Mouse (Mus musculus): ENCODE results near the gene Zfp28. TPM values are rescaled to one million over a fixed set of nuclear protein-coding genes. Genes with fewer than 3 reads are reported as not detected.
A peak's percentile ranks its signal among the peaks of the same experiment; 100 is the strongest.
"Not testable (repeated sequence)": the region's sequence is repeated elsewhere in the genome, so short reads cannot be mapped to it uniquely, and the experiment has no call there.

Zfp28 gene
- total RNA-seq (2021): 1 to 10 TPM; 5.0 to 8.9 TPM
- long read RNA-seq, experiment 1, full-length matches to known transcripts: 1 of 9 reads
- long read RNA-seq, experiment 1, partial matches to known transcripts: 0 of 9 reads
- long read RNA-seq, experiment 1, other reads (novel, unspliced or antisense): 8 of 9 reads
- long read RNA-seq, experiment 2, full-length matches to known transcripts: 4 of 7 reads
- long read RNA-seq, experiment 2, partial matches to known transcripts: 0 of 7 reads
- long read RNA-seq, experiment 2, other reads (novel, unspliced or antisense): 3 of 7 reads

DNA sequence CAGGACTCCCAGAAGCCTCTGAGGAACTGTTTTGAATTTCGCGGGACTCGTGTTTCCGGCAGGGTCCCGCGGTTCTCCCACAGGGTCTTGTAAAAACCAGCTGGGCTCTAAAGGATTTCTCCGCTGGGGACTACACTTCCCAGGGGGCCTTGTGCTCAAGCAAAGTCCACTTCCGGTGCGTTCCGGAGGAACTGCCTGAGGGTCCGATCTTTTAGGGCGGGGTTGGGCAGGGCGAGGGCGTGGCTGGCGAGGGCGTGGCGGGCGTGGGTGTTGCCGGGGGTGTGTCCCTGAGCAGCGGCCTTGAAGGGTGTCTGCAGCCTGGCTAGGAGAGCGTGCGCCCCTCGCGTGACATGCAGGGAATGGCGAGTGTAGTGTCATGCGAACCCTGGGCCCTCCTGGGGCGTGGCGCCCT lies at the start of gene Zfp28:
TSS of gene Zfp28 (plus strand) at position 252 of the 412 bp plus-strand sequence.
- intact Hi-C loops (cut with DNase I): no loop called here
- DNase-seq (ENCODE audit: low spot score in 2 of 2): peak; percentile 91 to 92

DNA sequence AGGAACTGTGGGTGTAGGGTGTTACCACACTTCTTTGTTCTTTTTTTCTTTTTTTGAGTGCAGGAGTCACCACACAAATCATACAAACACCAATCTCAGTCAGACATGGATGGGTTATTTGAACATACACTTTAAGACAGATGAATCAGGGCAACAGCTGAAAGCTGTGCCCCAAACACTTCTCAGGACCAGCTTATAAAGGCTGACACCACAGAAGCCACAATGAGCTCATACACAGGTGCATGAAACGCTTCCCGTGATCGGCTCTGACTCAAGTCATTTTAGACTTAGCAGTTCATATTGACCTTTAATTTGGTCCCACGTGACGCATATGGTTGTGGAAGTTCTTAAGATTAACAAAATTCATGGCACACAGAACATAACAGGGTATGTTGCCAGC lies 43.2 kb upstream of the Zfp28 start:
- DNase-seq (ENCODE audit: low spot score in 2 of 2): no peak
- intact Hi-C loops (cut with DNase I): no loop called here

DNA sequence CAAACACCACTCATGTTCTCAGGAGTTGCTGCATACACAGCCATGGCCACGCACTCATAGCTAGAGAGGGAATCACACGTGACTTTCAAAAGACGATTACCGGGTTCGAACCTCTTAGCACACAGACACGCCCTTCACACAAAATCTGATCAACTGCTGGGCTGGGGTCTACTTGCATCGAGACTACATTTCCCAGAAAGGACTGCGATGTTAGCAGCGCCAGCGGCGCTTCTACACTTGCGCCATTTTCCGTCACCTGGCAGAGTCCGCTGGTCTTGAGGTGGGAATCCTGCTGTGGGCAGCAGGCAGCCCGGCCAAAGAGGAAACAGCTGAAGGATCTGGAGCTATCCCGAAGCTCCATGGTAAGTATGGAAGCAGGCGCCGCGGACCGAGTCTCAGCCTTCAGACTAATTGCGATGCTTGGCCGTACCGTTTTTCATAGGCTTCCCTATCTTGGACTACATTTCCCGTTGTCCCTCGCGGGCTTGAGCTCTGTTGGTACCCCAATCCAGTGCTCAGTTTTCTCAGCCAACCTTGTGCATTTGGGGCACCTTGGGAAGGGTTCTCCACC lies 39.5 kb upstream of the Zfp28 start, which contains the start of gene Gm3854:
TSS of gene Gm3854 (plus strand) at position 259 of the 571 bp plus-strand sequence.
- peak; percentile 79 to 81 for DNase-seq (ENCODE audit: low spot score in 2 of 2)
- intact Hi-C loops (cut with DNase I): no loop called here

DNA sequence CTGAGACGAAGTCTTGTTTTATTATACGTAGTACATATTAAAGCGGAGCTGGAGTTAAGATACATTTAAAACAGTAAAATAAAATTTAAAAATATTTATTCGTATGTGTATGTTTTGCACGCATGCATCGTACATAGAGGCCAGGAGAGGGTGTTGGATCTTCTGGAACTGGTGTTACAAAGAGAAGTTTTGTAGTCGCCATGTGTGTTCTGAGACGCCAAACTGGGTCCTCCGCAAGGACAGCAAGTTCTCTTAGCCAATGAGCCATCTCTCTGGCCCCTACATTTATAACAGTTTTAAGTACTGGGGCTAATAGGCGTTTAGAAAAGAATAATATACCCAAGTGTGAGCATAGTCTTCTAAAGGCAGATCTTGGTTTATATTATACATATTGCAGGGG lies 39.0 kb upstream of the Zfp28 start:
- intact Hi-C loops (cut with DNase I): no loop called here
- no peak for DNase-seq (ENCODE audit: low spot score in 2 of 2)

DNA sequence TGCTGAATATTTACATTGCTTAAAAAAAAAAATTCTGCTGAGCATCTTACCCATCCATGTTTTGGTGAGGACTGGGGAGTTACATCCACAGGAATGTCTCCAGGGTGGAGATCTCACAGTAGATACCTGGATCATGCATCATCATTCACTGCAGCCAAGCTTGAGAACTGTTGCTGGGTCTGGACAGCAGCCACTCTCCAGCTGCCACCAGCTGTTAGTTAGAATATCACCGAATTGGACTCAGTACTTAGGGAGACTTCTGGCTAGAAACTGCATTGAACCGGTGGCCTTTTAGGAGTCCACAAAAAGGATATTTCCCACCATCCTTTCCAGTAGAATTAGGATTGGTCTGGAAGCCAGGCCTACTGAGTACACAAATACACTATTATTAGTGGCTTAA lies 25.0 kb upstream of the Zfp28 start:
- intact Hi-C loops (cut with DNase I): loop anchor here (10.0 kb wide), 2 partner anchors 347 to 577 kb away; no protein-coding TSS in a partner anchor

DNA sequence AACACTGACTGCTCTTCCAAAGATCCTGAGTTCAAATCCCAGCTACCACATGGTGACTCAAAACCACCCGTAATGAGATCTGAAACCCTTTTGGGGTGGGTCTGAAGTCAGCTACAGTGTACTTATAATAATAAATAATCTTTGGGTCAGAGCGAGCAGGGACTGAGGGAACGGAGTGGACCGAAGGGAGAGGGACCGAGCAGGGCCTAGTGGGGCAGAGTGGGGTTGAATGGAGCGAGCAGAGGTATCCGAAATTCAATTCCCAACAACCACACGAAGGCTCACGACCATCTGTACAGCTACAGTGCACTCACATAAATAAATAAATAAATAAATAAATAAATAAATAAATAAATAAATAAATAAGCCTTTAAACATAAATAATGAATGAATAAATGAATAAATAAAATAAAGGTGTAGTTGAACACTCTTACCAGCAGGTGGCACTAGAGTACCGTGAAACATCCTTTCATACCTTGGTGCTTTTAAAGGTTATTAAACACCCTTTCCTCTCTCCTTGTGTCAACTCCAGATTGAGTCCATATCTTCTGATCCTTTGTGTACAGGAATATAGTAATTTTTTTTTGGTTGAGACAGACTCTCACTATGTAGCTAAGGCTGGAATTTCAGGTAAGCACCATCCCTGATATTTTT lies 24.0 kb upstream of the Zfp28 start:
- intact Hi-C loops (cut with DNase I): loop anchor here (10.0 kb wide), 2 partner anchors 346 to 576 kb away; no protein-coding TSS in a partner anchor
- DNase-seq (ENCODE audit: low spot score in 2 of 2): peak; percentile 35 to 55

More for the DNA sequence above, 25.0 kb upstream of the Zfp28 start:
- no peak for DNase-seq (ENCODE audit: low spot score in 2 of 2)

DNA sequence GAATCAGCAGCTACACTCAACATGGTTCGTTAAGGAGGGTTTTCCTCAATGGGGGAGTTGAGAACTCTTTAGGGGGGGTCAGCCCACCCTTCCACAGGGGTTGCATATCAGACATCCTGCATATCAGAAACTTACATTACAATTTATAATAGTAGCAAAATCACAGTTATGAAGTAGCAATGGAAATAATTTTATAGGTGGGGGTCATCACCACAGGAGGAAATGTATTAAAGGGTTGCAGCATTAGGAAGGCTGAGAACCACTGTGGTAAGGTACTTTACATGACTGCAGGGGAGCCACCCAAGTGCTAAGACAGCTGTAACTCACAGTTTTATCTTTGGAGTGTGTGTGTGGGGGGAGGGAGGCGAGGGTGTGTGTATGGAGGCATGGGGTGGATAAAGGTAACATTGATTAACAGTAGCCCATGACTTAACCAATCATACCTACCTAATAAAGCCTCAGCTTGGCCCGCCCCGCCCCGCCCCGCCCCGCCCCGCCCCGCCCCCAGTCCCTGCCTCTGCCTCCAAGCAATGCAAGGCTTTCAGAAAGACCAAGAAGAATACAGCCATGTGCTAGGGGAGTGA lies 22.5 kb upstream of the Zfp28 start:
- intact Hi-C loops (cut with DNase I): loop anchor here (5.0 kb wide), 2 partner anchors 57 to 72 kb away; no protein-coding TSS in a partner anchor
- no peak for DNase-seq (ENCODE audit: low spot score in 2 of 2)

DNA sequence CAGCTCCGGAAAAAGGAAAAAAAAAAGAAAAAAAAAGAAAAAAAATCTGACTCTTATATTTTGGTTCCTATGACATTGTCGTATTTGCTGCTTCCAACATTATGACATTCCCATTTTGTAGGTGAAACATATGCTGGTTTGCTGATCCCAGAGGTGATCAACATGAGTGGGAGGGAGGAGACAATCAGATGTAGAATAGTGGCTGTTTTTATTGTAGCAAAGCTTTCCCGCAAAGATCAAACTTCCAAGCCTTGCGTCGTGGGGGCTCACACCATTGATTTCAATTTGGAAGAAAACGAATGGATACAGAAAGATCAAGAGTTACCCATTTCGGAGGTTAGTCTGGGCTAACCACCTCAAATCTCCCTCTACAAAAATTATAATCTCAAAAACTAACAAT lies 21.3 kb upstream of the Zfp28 start:
- intact Hi-C loops (cut with DNase I): loop anchor here (5.0 kb wide), 2 partner anchors 56 to 71 kb away; no protein-coding TSS in a partner anchor
- DNase-seq (ENCODE audit: low spot score in 2 of 2): no peak

DNA sequence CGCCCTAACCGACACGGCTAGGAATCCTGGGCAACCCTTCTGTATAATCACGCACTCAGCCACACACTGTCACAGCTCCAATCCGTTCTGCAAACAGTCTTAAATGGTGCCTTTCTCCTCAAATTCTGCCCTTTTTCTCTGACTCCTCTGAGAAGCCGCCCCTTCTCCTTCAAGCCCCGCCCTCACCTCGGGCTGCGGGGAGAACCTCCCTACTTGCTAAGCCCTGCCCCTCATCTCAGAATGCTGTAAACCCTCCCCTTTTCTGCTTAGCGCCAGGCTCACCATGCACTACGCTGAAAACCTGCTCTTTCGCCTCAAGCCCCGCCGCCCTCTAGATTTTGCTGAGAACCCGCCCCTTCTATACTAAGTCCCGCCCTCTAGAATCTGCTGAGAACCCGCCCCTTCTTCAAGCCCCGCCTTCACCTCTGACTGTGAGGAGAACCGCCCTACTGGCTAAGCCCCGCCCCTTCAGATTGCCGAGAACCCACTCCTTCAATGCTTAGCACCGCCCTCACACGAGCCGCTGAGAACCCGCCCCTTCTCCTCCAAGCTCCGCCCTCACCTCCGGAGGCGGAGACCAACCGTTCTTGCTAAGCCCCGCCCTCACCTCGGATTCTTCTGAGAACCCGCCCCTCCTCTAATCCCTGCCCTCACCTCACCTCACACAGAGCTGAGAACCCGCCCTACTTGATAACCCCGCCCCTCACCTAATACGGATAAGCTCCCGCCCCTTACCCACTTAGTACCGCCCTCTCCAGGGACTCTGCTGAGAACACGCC lies 20.6 kb upstream of the Zfp28 start:
- DNase-seq (ENCODE audit: low spot score in 2 of 2): peak; percentile 98 to 99
- intact Hi-C loops (cut with DNase I): loop anchor here (5.0 kb wide), 2 partner anchors 55 to 70 kb away; no protein-coding TSS in a partner anchor

DNA sequence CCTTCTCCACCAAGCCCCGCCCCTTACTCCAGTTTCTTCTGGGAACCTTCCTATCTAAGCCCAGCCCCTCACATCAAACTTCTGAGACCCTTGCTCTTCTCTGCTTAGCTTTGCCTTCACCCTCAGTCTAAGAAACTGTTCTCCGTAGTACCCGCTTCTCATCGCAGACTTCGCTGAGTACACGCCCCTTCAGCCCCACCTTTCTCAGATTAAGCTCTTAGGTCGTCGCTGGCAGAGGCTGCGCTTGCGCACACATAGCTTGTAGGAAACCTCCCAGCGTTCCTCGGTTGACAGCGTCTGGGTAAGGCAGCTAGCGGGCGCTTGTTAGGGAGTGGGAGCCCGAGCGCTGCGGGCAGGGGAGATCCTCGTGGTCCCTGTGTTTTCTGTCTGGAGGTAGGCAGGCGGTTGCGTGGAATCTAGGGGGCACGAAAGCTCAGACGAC lies 20.0 kb upstream of the Zfp28 start, which contains the start of gene Zfp78:
TSS of gene Zfp78 (plus strand) at position 234 of the 442 bp plus-strand sequence.
- intact Hi-C loops (cut with DNase I): loop anchor here (5.0 kb wide), 2 partner anchors 54 to 69 kb away; no protein-coding TSS in a partner anchor

DNA sequence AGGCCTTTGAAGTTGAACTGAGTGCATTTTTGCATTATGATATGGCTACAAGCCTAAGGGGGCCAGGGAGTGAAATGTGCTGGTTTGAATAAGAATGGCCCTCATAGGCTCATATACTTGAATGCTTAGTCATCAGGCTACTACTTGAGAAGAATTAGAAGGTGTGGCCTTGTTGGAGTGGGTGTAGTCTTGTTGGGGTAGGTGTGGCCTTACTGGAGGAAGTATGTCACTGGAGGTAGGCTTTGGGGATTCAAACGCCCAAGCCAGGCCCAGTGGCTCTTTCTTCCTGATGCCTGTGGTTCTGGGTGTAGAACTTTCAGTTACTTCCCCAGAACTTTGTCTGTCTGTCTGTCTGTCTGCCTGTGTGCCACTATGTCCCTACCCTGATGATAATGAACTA lies 18.3 kb upstream of the Zfp28 start:
- no peak for DNase-seq (ENCODE audit: low spot score in 2 of 2)
- intact Hi-C loops (cut with DNase I): loop anchor here (5.0 kb wide), 2 partner anchors 53 to 68 kb away; no protein-coding TSS in a partner anchor

More for the DNA sequence above, 20.0 kb upstream of the Zfp28 start, which contains the start of gene Zfp78:
- DNase-seq (ENCODE audit: low spot score in 2 of 2): peak in 1 of 2 experiments; percentile 86

DNA sequence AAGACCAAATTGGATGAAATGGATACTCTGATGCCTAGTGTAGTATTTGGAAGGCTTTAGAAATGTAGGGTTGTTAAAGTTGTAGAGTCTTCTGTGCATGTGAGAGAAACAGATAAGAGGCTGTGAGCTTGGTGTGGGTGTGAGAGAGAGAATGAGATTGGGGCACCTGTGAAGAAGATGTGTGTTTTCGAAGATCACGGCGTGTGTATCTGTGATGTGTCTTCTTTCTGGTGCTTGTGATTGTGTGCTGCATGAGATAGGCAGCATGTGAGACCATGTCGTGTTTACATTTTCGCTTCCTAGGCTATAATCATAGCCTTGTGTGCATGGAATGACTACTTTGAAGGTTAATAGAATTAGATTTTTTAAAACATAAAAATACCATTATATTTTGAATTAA lies 15.9 kb upstream of the Zfp28 start:
- intact Hi-C loops (cut with DNase I): no loop called here
- no peak for DNase-seq (ENCODE audit: low spot score in 2 of 2)

DNA sequence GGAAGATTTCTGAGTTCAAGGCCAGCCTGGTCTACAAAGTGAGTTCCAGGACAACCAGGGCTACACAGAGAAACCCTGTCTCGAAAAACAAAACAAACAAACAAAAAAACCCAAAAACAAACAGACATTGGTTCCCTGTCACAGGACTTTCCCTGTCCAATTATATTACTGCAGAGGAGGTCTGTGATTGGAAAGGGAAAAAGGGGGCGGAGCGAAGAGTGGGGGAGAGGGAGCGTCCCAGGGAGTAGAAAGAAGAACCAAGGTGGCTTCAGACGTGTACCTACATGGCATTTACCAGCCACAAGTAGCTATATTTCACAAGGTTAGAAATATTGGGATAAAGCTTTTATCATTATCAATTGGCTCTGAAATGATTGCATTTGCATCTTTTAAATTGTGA lies 14.9 kb upstream of the Zfp28 start:
- intact Hi-C loops (cut with DNase I): not testable (repeated sequence)

DNA sequence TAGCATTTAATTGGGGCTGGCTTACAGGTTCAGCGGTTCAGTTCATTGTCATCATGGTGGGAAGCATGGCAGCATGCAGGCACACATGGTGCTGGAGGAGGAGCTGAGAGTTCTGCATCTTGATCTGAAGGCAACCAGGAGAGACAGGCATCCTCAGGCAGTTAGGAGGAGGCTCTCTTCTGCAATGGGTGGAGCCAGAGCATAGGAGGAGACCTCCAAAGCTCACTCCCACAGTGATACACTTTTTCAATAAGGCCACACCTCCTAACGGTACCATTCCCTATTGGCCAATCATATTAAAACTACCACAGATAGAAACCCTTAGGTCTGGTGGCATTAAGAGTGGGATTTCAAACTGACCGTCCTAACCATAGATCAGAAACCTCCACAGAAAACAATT lies 13.6 kb upstream of the Zfp28 start:
- intact Hi-C loops (cut with DNase I): no loop called here
- DNase-seq (ENCODE audit: low spot score in 2 of 2): no peak

More for the DNA sequence above, 14.9 kb upstream of the Zfp28 start:
- not testable (repeated sequence) for DNase-seq (ENCODE audit: low spot score in 2 of 2)

DNA sequence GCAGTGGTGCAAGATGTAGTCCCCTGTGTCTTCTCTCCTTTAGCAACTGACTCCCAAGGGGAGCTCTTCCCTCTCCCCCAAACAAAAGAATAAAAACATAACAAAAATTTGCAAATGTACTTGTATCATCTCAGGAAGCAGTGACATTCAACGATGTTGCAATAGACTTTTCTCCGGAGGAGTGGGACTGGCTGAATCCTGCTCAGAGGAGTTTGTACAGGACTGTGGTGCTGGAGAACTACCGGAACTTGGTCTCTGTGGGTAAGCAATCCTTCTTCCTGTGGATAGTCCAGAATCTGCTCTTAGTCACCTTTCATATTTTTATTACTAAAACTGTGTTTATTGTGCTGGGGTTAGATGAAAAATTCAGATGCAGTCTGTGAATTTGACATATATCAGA lies 10.1 kb upstream of the Zfp28 start:
- no peak for DNase-seq (ENCODE audit: low spot score in 2 of 2)
- intact Hi-C loops (cut with DNase I): no loop called here

DNA sequence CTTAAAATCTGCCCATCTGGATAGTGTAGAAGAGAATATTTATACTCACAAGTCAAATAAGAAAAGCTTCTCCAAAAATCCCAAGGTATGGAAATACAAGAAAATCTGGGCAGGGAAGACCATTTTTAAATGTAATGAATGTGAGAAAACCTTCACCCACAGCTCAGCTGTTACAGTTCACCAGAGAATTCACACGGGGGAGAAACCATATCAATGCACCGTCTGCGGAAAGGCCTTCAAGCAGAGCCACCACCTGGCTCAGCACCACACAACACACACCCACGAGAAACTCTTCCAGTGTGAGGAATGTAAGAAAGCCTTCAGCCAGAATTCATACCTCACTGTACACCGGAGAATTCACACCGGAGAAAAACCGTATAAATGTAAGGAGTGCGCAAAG lies 4.7 kb upstream of the Zfp28 start:
- intact Hi-C loops (cut with DNase I): loop anchor here (5.0 kb wide), 1 partner anchor 399 kb away; no protein-coding TSS in a partner anchor
- peak; percentile 68 to 69 for DNase-seq (ENCODE audit: low spot score in 2 of 2)

DNA sequence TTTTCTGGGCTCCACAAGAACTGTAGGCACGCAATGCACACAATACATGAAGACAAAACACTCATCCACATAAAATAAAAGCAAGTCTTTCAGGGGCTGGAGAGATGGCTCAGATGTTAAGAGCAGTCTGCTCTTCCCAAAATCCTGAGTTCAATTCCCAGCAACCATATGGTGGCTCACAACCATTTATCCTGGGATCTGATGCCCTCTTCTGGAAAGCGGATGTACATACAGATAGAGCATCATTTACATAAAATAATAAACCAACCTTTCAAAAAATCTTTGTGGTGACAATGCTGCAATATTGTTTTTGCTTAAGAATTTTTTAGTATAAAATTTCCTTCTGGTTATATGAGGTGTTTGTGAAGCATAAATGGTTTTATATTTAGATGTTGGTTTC lies 1.7 kb upstream of the Zfp28 start:
- DNase-seq (ENCODE audit: low spot score in 2 of 2): no peak
- intact Hi-C loops (cut with DNase I): no loop called here

DNA sequence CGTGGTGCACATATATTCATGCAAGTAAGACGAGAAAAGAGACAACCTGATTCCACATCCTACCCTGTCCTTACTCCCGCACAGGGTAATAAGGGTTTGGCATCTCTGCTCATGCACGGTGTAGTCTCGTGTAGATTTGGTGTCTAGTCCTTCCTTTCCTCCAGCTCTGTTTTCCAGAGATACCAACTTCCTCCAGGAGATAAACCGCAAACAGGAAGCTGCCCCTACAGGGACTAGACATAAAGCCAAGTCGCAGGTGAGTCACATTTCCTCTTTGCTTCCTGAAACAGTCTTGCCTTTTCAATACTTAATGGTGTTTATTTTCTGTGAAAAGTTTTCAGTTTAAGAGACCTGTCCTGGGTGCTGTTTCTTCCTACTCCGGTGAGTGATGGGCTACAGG lies 916 bp downstream of the Zfp28 start:
- no peak for DNase-seq (ENCODE audit: low spot score in 2 of 2)
- intact Hi-C loops (cut with DNase I): no loop called here

DNA sequence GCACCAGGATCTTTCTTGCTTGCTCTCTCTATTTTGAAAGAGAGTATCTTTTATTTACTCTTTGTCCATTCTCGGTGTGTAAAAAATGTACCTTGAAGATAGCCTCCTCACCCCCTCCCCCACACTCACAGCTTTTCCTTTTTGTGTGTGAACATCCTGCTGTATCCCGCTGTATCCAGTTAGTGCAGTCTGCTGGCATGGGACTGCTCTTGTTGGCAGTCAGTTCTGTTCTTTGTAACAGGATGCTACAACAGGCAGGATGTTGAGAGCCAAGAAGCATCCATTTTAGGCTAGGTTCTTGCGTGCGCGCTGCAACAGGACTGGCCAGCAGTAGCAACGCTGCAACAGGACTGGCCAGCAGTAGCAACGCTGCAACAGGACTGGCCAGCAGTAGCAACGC lies 3.9 kb downstream of the Zfp28 start:
- peak; percentile 17 to 78 for DNase-seq (ENCODE audit: low spot score in 2 of 2)
- intact Hi-C loops (cut with DNase I): no loop called here
